Mouse (Mus musculus) liver, embryonic 15.5 days (tissue): ENCODE results near the gene Zfp286. TPM values are rescaled to one million over a fixed set of nuclear protein-coding genes. Genes with fewer than 3 reads are reported as not detected.

Experiments used
- ATAC-seq: fragments of 200-750 bp; cut with Nextera tagmentation; 2 replicates; pipeline ENCODE4 v1.8.0; 2017; ENCODE audit warnings: moderate number of reproducible peaks, mild to moderate bottlenecking, moderate library complexity; ENCODE audit not compliant: insufficient read depth
- H3K27ac ChIP-seq: fragments of 300-500 bp; sonication (generic); replicated peaks from 2 replicates; pipeline ENCODE4 v1.5.1; 2015; ENCODE audit warnings: mild to moderate bottlenecking, inconsistent platforms
- H3K27me3 ChIP-seq: fragments of 300-500 bp; sonication (generic); 2 replicates; pipeline ENCODE4 v1.6.1; 2015; ENCODE audit warnings: mild to moderate bottlenecking, inconsistent platforms
- H3K36me3 ChIP-seq: fragments of 300-500 bp; sonication (generic); replicated peaks from 2 replicates; pipeline ENCODE4 v1.6.1; 2015; ENCODE audit warnings: moderate library complexity, mild to moderate bottlenecking, inconsistent platforms
- H3K4me1 ChIP-seq: fragments of 300-500 bp; sonication (generic); replicated peaks from 2 replicates; pipeline ENCODE4 v1.6.1; 2015; ENCODE audit warnings: inconsistent platforms
- H3K4me2 ChIP-seq: fragments of 300-500 bp; sonication (generic); 2 replicates; pipeline ENCODE4 v1.6.1; 2015; ENCODE audit warnings: moderate library complexity, mild to moderate bottlenecking, inconsistent platforms
- H3K4me3 ChIP-seq: fragments of 300-500 bp; sonication (generic); replicated peaks from 2 replicates; pipeline ENCODE4 v1.5.1; 2015; ENCODE audit warnings: mild to moderate bottlenecking, inconsistent platforms
- H3K9ac ChIP-seq: fragments of 300-500 bp; sonication (generic); 2 replicates; pipeline ENCODE4 v1.6.1; 2015; ENCODE audit warnings: moderate library complexity, mild to moderate bottlenecking, inconsistent platforms
- H3K9me3 ChIP-seq: fragments of 300-500 bp; sonication (generic); replicated peaks from 2 replicates; pipeline ENCODE4 v1.6.1; 2016; ENCODE audit warnings: inconsistent platforms
- WGBS: fragments of 180-500 bp; shearing (Covaris S2); methylation state at CpG from one replicate; pipeline ENCODE4 v1.1.7; 2015; ENCODE audit warnings: mixed read lengths; ENCODE audit not compliant: insufficient replicate concordance; 5-methylcytosine and 5-hydroxymethylcytosine counted together
- polyA plus RNA-seq: library from polyadenylated mRNA; unstranded; fragments of >200 nt; fragmentation: Nextera tagmentation; extraction: Ambion mirVana; gene quantifications from 2 replicates; pipeline ENCODE4 v1.2.1, GENCODE M21; 2015

Zfp286 gene
- polyA plus RNA-seq: 0.63 and 1.0 TPM in 2 replicates

DNA sequence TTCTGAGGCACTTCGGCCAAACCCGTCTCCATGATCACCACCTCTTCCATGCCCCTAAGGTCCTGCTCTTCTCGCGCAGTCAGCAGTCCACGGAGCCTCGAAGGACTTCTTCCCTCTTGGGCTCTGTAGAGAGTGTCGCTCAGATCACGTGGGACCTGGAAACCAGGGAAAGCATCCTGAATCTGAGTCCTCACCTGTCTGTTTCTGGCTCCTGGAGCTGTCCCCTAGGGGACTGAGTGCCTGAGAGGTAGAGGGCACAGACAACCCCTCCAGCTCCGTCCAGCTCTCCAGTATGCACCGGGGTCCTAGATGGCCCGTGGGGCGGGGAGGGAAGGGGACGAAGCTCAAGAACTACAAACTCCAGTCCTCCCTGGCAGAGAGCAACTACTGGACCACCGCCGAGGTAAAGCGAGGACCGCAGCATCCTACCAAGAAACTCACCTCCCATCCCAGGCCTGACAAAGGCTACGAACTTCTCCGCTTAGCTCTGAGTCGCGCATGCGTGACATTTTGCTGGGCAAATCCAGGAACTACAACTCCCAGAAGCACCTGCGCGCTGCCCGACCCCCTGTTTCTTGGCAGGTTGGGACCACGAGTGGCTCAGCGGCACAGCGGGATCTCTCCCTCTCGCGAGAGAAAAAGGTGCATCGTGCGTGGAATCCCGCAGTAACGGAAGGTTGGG is at the start of gene Zfp286:
TSS of gene Zfp286 (minus strand) at position 528 of the 682 bp plus-strand sequence.
- Histone ChIP-seq H3K4me1 (peaks cover 11% of the 10 kb centered on the region; the same call in 1 of the 2 replicates), H3K27me3 (no peaks in the 10 kb centered on the region), H3K9ac (0 out of 2 replicates have a peak within 1 kb of the TSS, but pooled peaks have one; percentile 15), H3K36me3 (no peaks in the 10 kb centered on the region), H3K4me3 (peak within 1 kb of the TSS; percentile 53), H3K4me2 (peak within 1 kb of the TSS; percentile 74), H3K27ac (no peak within 1 kb of the TSS), H3K9me3 (no peaks in the 10 kb centered on the region)
- 8% methylated on average over 34 of the region's 34 CpGs for WGBS
- ATAC-seq: no peak; the same call in 1 of the 2 replicates

DNA sequence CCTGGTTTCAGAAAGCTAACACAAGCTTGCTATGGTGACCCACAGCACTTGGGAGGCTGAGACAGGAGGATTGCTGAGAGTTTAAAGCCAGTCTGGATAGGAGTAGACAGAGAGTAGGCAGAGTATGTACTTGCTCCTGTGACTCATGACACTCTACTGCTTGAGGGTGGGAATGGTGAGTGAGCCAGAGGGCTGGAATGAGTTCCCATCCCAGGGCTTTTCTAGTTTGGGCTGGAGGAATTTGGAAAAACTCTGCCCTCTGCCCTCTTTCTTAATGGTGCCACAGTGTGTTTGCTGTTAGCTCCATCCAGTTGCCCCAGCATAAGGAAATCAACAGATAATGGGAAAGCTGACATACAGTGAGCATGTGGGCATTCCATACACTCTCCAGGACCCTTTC is 42.6 kb upstream of the Zfp286 start:
- Histone ChIP-seq H3K27ac (no peak overlapping the region), H3K36me3 (no peaks in the 10 kb centered on the region), H3K4me2 (no peak overlapping the region), H3K9me3 (no peaks in the 10 kb centered on the region), H3K9ac (no peak overlapping the region), H3K27me3 (no peaks in the 10 kb centered on the region), H3K4me3 (no peak overlapping the region), H3K4me1 (no peaks in the 10 kb centered on the region)
- ATAC-seq: no peak

DNA sequence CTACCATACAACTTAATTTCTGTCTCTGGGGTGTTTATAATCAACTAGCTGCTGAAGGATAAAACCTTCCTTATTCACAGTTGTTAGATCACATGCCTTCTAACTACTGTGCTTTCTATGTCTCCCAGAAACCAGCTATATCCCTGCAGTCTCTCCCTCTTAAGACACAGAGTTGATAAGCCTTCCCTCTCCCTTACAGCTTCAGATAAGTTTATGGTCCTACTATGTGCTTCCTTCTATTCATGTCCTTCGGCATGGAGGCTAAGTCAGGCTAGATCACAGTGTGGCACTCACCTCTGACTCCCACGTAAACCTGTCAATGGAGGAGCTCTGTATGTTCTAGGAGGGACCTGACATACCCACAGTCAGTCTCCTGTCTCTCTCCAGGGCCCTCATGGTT is 41.1 kb upstream of the Zfp286 start:
- WGBS: 57% methylated on average over 2 of the region's 2 CpGs
- H3K4me3 ChIP-seq: no peak overlapping the region
- no peak overlapping the region for H3K9ac ChIP-seq
- no peak overlapping the region for H3K4me2 ChIP-seq
- H3K4me1 ChIP-seq: no peaks in the 10 kb centered on the region
- ATAC-seq: no peak
- H3K27me3 ChIP-seq: no peaks in the 10 kb centered on the region
- H3K9me3 ChIP-seq: no peaks in the 10 kb centered on the region
- no peaks in the 10 kb centered on the region for H3K36me3 ChIP-seq
- H3K27ac ChIP-seq: no peak overlapping the region

DNA sequence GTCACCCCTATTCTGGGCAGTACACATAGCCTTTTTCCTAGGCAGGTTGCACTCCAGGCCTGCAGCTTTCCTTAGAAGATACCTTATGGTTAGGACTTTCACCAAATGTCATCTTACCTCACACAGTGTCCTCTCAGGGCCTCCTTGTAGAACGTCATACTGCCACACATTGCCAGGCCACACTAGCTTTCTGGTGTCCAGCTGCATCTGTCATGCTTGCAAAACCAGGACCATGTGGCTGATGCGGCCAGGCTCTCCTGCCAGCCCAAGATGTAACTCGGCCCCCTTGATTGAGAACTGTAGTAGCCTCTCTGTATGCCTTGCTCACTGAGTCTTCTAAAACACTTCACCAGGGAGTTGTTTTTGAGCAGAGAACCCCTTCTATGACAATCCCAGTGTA is 38.6 kb upstream of the Zfp286 start:
- Histone ChIP-seq H3K4me1 (no peaks in the 10 kb centered on the region), H3K27me3 (no peaks in the 10 kb centered on the region), H3K27ac (no peak overlapping the region), H3K36me3 (no peaks in the 10 kb centered on the region), H3K4me3 (no peak overlapping the region), H3K9ac (no peak overlapping the region), H3K4me2 (no peak overlapping the region), H3K9me3 (no peaks in the 10 kb centered on the region)
- no peak for ATAC-seq
- 53% methylated on average over 3 of the region's 3 CpGs for WGBS

DNA sequence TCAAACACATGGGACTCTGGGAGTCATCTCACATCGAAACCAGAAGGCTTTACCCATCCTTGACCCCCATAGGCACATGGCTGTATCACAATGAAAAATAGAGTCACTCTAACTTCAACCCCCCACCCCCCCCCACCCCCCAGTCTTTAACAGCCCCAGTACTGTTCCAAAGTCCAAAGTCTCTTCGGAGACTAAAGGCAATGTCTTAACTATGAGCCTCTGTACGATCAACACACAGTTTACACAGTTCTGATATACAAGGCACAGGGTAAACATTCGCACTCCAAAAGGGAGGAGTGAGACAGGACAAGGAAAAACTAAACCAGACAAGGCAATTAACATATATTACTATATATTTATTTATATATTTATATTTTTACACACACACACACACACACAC is 37.9 kb upstream of the Zfp286 start:
- no peak for ATAC-seq
- WGBS: 62% methylated on average over 4 of the region's 4 CpGs
- Histone ChIP-seq H3K4me3 (no peak overlapping the region), H3K4me1 (no peaks in the 10 kb centered on the region), H3K4me2 (no peak overlapping the region), H3K9me3 (no peaks in the 10 kb centered on the region), H3K36me3 (no peaks in the 10 kb centered on the region), H3K27ac (no peak overlapping the region), H3K27me3 (0 out of 2 replicates have a peak, but pooled peaks cover under 1% of the 10 kb centered on the region), H3K9ac (no peak overlapping the region)

DNA sequence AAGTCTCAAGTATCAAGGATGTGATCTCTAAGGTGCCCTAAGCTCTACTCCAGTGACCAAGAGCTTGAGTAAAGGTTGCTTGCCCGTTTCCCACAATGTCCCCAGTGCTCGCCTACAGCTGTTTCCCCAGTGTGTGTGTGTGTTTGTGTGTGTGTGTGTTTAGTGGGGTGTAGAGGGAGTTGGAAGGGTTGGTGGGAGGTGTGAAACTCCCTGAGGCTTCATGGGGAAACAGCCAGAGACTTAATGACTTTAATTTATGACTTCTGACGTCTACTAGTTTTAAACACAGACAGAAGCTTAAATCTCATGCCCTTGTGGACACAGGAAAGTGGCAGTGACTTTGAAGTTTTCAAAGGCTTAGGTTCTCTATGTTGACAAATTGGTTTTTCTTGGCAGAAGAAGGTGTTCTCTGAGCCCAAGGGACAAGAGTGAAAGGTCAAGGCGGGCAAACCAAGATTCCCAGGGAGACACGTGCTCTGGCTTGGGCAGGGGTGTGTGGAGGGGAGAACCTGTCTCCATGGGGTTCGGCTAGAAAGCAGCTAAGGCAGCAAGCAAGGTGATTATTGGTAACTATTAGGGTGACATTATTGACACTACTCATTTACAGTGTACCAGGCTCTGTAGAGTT is 37.0 kb upstream of the Zfp286 start:
- H3K4me1 ChIP-seq: 0 out of 2 replicates have a peak, but pooled peaks cover 5% of the 10 kb centered on the region
- H3K27me3 ChIP-seq: peaks cover 7% of the 10 kb centered on the region; the same call in 1 of the 2 replicates
- H3K9me3 ChIP-seq: no peaks in the 10 kb centered on the region
- H3K4me2 ChIP-seq: no peak overlapping the region
- no peak overlapping the region for H3K9ac ChIP-seq
- no peak overlapping the region for H3K27ac ChIP-seq
- 52% methylated on average over 6 of the region's 6 CpGs for WGBS
- no peak overlapping the region for H3K4me3 ChIP-seq
- no peak for ATAC-seq
- no peaks in the 10 kb centered on the region for H3K36me3 ChIP-seq

DNA sequence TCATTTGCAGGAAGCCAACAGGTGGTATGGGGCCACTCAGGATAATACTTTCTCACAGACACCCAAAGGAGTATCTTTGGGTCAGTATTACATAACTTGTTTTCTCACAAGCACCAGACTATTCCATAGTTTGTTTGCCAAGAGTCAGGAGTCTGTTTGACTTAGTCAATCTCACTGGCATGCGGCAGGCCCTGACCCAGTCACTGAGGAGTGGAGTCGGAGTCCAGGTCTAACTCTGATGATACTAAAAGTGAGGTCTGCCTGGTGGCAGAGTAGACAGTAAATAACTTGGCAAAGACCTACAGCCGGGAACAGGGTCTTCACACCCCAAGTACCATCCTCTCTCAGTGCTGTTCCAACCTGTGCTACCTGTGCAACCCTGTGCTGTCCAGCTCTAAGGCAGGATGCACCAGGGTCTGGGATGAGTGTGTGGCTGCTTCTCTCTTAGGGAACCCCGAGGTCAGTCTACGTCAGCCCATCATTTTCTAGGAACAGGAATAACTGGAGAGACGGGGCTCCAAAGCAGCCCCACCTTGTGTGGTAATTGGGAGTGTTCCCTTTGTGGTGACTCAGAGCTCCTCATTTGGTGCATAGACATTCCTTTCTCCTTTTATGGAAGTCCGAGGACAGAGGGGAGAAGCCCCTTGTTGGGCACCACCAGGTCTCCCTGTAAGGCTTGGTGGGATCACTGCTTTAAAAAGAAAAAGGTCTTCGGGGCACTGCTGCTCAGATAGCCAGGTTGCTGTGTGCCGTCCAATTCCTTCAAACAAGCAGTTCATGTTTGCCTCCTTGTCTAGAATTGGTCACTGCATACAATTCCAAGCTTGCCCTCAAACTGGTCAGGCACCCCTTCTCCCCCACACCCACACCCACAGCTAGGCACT is 36.2 kb upstream of the Zfp286 start:
- Histone ChIP-seq H3K4me2 (no peak overlapping the region), H3K4me1 (peaks cover 12% of the 10 kb centered on the region), H3K9me3 (no peaks in the 10 kb centered on the region), H3K4me3 (no peak overlapping the region), H3K9ac (no peak overlapping the region), H3K27ac (no peak overlapping the region), H3K27me3 (peaks cover 14% of the 10 kb centered on the region), H3K36me3 (no peaks in the 10 kb centered on the region)
- WGBS: 65% methylated on average over 9 of the region's 9 CpGs
- no peak for ATAC-seq

DNA sequence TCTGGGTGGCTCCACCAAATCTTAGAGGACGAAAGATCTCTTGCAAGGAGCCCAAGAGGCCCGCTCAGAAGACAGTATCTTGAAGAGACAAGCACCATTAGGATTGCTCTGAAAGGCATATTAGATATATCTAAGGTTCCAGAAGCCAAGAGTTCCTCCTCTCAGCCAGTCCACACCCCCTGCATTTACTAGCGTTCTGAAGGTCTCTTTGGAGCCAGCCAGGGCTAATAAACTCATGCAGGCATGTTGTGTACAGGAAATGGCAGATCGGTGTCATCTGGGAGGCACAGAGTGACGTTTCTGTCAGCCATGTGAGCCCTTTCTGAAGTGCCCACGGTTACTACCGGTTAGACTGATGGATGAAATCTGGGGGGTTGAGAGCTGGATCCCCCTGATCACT is 34.9 kb upstream of the Zfp286 start:
- no peaks in the 10 kb centered on the region for H3K9me3 ChIP-seq
- no peak overlapping the region for H3K4me3 ChIP-seq
- no peak overlapping the region for H3K27ac ChIP-seq
- no peaks in the 10 kb centered on the region for H3K36me3 ChIP-seq
- no peak for ATAC-seq
- no peak overlapping the region for H3K4me2 ChIP-seq
- peaks cover 21% of the 10 kb centered on the region for H3K27me3 ChIP-seq
- peaks cover 23% of the 10 kb centered on the region for H3K4me1 ChIP-seq
- WGBS: 23% methylated on average over 7 of the region's 7 CpGs
- H3K9ac ChIP-seq: no peak overlapping the region

DNA sequence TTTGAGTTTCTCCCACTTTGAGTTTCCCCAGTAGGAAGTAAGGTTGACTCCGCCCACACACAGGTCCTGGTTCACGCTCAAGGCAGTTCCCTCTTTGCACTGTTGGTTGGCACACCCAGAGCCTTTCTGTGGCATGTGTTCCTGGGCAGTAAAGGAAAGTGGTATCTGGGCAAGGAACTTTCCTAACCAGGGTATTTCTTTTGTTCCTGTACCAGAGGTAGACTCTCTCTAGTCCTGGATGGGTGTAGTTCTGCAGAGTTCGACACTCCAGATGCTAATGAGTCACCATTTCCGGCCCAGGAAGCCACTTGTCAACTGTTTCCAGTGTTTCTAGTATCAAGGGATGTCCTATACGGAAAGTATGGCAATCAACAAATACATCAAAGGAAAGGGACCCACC is 32.6 kb upstream of the Zfp286 start:
- Histone ChIP-seq H3K27ac (no peak overlapping the region), H3K9me3 (no peaks in the 10 kb centered on the region), H3K36me3 (no peaks in the 10 kb centered on the region), H3K4me2 (peak overlapping the region; percentile 11), H3K27me3 (peaks cover 21% of the 10 kb centered on the region), H3K9ac (no peak overlapping the region), H3K4me1 (peaks cover 26% of the 10 kb centered on the region), H3K4me3 (0 out of 2 replicates have a peak overlapping the region, but pooled peaks have one; percentile 2)
- no peak for ATAC-seq
- 23% methylated on average over 5 of the region's 5 CpGs for WGBS

DNA sequence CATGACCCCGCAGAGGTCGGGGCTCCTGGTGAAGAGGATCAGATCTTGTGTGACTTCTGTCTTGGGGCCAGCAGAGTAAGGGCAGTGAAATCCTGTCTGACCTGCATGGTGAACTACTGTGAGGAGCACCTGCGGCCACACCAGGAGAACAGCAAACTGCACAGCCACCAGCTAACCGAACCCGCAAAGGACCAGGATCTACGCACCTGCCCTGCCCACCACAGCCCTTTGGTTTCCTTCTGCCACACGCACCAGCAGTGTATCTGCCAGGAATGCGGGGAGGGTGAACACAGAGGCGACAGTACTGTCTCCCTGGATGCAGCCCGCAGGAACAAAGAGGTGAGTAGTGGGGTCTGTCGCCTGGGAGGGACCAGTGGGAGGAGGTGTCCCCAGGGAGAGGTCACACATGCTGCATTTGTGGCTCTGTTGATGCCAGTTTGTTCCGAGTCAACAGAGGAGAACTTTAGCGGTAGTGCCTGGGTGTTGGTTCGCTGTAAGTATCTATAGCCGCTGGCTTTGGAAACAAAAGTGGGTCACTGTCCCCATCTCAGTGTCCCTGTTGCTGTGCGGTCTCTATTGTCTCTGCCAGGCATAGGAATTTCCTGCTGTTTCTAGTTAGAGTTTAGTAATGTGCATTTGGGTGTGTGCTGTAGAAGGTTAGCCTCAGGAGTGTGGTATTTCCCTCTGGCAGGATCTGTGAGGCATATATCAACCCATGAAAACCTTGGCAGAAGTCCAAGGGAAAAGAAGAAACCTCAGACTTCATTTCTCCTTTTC is 31.6 kb upstream of the Zfp286 start:
- H3K4me2 ChIP-seq: peak overlapping the region; percentile 57
- H3K27ac ChIP-seq: no peak overlapping the region
- 5% methylated on average over 16 of the region's 16 CpGs for WGBS
- H3K36me3 ChIP-seq: no peaks in the 10 kb centered on the region
- peaks cover 26% of the 10 kb centered on the region for H3K4me1 ChIP-seq
- peak overlapping the region; percentile 41 for H3K4me3 ChIP-seq
- H3K27me3 ChIP-seq: peaks cover 21% of the 10 kb centered on the region
- H3K9ac ChIP-seq: peak overlapping the region; percentile 8; the same call in 1 of the 2 replicates
- ATAC-seq: no peak
- no peaks in the 10 kb centered on the region for H3K9me3 ChIP-seq
